Mouse (Mus musculus) lung, postnatal 0 days (tissue): ENCODE measurements around the gene Dlgap3.

ENCODE experiments used
- CTCF ChIP-seq: IDR thresholded peaks from 2 replicates; pipeline ENCODE4 v1.5.1; 2016; ENCODE audit warnings: antibody characterized with exemption, mild to moderate bottlenecking
- EP300 ChIP-seq: IDR thresholded peaks from 2 replicates; pipeline ENCODE4 v1.6.1; 2016; ENCODE audit warnings: antibody characterized with exemption, mild to moderate bottlenecking, control low read depth

DNA sequence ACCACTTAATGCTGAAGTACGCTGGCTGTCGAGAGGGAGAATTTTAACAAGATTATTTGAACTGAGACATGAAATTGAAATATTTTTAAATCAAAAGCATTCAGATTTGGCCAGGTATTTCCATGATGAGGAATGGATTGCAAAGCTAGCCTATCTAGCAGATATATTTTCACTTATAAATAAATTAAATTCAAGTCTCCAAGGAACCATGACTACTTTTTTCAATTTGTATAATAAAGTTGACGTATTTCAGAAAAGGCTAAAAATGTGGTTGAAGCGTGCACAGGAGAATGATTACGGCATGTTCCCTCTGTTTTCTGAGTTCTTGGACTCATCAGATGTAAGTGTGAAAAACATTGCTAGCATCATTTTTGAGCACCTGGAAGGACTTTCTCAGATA, 45.6 kb upstream of the Dlgap3 start, which contains the start of gene Tmem35b:
- TF ChIP-seq EP300 = no peak
- TF ChIP-seq CTCF = no peak
